Mouse (Mus musculus): Measurements from ENCODE around the gene Crat. TPM values are rescaled to one million over a fixed set of nuclear protein-coding genes. Genes with fewer than 3 reads are reported as not detected.

Gene Crat
- total and polyA plus RNA-seq, 2 experiments from 2014 or later: 27.6 to 51.5 TPM

GRCm38 (mm10) chr2:30446891-30447826 lies 31.5 kb upstream of the Crat start:
- peak overlapping the region; percentile 2; the same call in 1 of the 2 replicates for H3K27ac ChIP-seq
- DNase-seq (ENCODE audit: low spot score): no peak
- WGBS: 77% methylated on average over 10 of the region's 10 CpGs
- no peak for ATAC-seq
- peaks cover 7% of the 10 kb centered on the region for H3K4me1 ChIP-seq (ENCODE audit: insufficient read depth, low read length)
- H3K36me3 ChIP-seq (ENCODE audit: insufficient read depth, low read length): no peaks in the 10 kb centered on the region; the same call in 1 of the 2 replicates
- no peak overlapping the region for H3K9ac ChIP-seq (replicated peaks; ENCODE audit: low read length)
- no peak overlapping the region for H3K4me3 ChIP-seq (ENCODE audit: low read length)
- no peaks in the 10 kb centered on the region for H3K9me3 ChIP-seq (ENCODE audit: low read length)
- no peak for TF ChIP-seq CTCF (IDR thresholded peaks at IDR 0.05; ENCODE audit: low read depth)
- no peaks in the 10 kb centered on the region for H3K27me3 ChIP-seq (ENCODE audit: insufficient read depth, low read length)
- no peak overlapping the region for H3K4me2 ChIP-seq (ENCODE audit: low read depth, low read length)

GRCm38 (mm10) chr2:30445312-30445711 lies 29.7 kb upstream of the Crat start:
- H3K4me1 ChIP-seq (ENCODE audit: insufficient read depth, low read length): peaks cover 21% of the 10 kb centered on the region
- no peaks in the 10 kb centered on the region; the same call in 1 of the 2 replicates for H3K36me3 ChIP-seq (ENCODE audit: insufficient read depth, low read length)
- H3K27ac ChIP-seq: no peak overlapping the region
- H3K27me3 ChIP-seq (ENCODE audit: insufficient read depth, low read length): no peaks in the 10 kb centered on the region
- TF ChIP-seq CTCF (IDR thresholded peaks at IDR 0.05; ENCODE audit: low read depth): no peak
- DNase-seq (ENCODE audit: low spot score) (no peak), ATAC-seq (no peak)
- H3K9ac ChIP-seq (replicated peaks; ENCODE audit: low read length): no peak overlapping the region
- H3K9me3 ChIP-seq (ENCODE audit: low read length): no peaks in the 10 kb centered on the region
- no peak overlapping the region for H3K4me2 ChIP-seq (ENCODE audit: low read depth, low read length)
- WGBS: 28% methylated on average over 2 of the region's 2 CpGs
- H3K4me3 ChIP-seq (ENCODE audit: low read length): no peak overlapping the region

- Histone ChIP-seq H3K4me2 (ENCODE audit: low read depth, low read length) (no peak overlapping the region), H3K27me3 (ENCODE audit: insufficient read depth, low read length) (no peaks in the 10 kb centered on the region), H3K9me3 (ENCODE audit: low read length) (no peaks in the 10 kb centered on the region), H3K27ac (no peak overlapping the region), H3K4me3 (ENCODE audit: low read length) (no peak overlapping the region), H3K4me1 (ENCODE audit: insufficient read depth, low read length) (peaks cover 21% of the 10 kb centered on the region), H3K9ac (replicated peaks; ENCODE audit: low read length) (no peak overlapping the region), H3K36me3 (ENCODE audit: insufficient read depth, low read length) (peaks cover 5% of the 10 kb centered on the region)
- no peak for TF ChIP-seq CTCF (IDR thresholded peaks at IDR 0.05; ENCODE audit: low read depth)
- ATAC-seq: no peak
- DNase-seq (ENCODE audit: low spot score): no peak
Measured at GRCm38 (mm10) chr2:30444450-30444849, 28.8 kb upstream of the Crat start.

GRCm38 (mm10) chr2:30444006-30444405 lies 28.4 kb upstream of the Crat start:
- Histone ChIP-seq H3K9me3 (ENCODE audit: low read length) (no peaks in the 10 kb centered on the region), H3K36me3 (ENCODE audit: insufficient read depth, low read length) (peaks cover 9% of the 10 kb centered on the region), H3K4me2 (ENCODE audit: low read depth, low read length) (no peak overlapping the region), H3K9ac (replicated peaks; ENCODE audit: low read length) (no peak overlapping the region), H3K4me1 (ENCODE audit: insufficient read depth, low read length) (peaks cover 21% of the 10 kb centered on the region), H3K27ac (no peak overlapping the region), H3K4me3 (ENCODE audit: low read length) (no peak overlapping the region), H3K27me3 (ENCODE audit: insufficient read depth, low read length) (no peaks in the 10 kb centered on the region)
- TF ChIP-seq CTCF (IDR thresholded peaks at IDR 0.05; ENCODE audit: low read depth): no peak
- no peak for ATAC-seq
- no peak for DNase-seq (ENCODE audit: low spot score)
- WGBS: 70% methylated on average over 5 of the region's 5 CpGs

- H3K36me3 ChIP-seq (ENCODE audit: insufficient read depth, low read length): peaks cover 15% of the 10 kb centered on the region
- peak overlapping the region; percentile 49; the same call in 1 of the 2 replicates for H3K9ac ChIP-seq (replicated peaks; ENCODE audit: low read length)
- no peak overlapping the region for H3K4me2 ChIP-seq (ENCODE audit: low read depth, low read length)
- no peaks in the 10 kb centered on the region for H3K27me3 ChIP-seq (ENCODE audit: insufficient read depth, low read length)
- peak overlapping the region; percentile 96; the same call in 1 of the 2 replicates for H3K27ac ChIP-seq
- H3K4me1 ChIP-seq (ENCODE audit: insufficient read depth, low read length): peaks cover 21% of the 10 kb centered on the region
- ATAC-seq (no peak), DNase-seq (ENCODE audit: low spot score) (no peak)
- H3K4me3 ChIP-seq (ENCODE audit: low read length): no peak overlapping the region
- peak; percentile 5; the same call in 1 of the 2 replicates for TF ChIP-seq CTCF (IDR thresholded peaks at IDR 0.05; ENCODE audit: low read depth)
- no peaks in the 10 kb centered on the region for H3K9me3 ChIP-seq (ENCODE audit: low read length)
- WGBS: 70% methylated on average over 4 of the region's 4 CpGs
Measured at GRCm38 (mm10) chr2:30443281-30443680, 27.7 kb upstream of the Crat start.

GRCm38 (mm10) chr2:30442498-30442890 lies 26.9 kb upstream of the Crat start:
- 47% methylated on average over 5 of the region's 5 CpGs for WGBS
- ATAC-seq: no peak
- no peak for TF ChIP-seq CTCF (IDR thresholded peaks at IDR 0.05; ENCODE audit: low read depth)

More at GRCm38 (mm10) chr2:30442498-30442890, 26.9 kb upstream of the Crat start:
- peaks cover 23% of the 10 kb centered on the region for H3K36me3 ChIP-seq (ENCODE audit: insufficient read depth, low read length)
- H3K4me1 ChIP-seq (ENCODE audit: insufficient read depth, low read length): peaks cover 21% of the 10 kb centered on the region
- H3K4me3 ChIP-seq (ENCODE audit: low read length): no peak overlapping the region
- DNase-seq (ENCODE audit: low spot score): no peak
- H3K27me3 ChIP-seq (ENCODE audit: insufficient read depth, low read length): no peaks in the 10 kb centered on the region
- H3K9me3 ChIP-seq (ENCODE audit: low read length): no peaks in the 10 kb centered on the region
- H3K27ac ChIP-seq: peak overlapping the region; percentile 96
- H3K9ac ChIP-seq (replicated peaks; ENCODE audit: low read length): peak overlapping the region; percentile 49
- H3K4me2 ChIP-seq (ENCODE audit: low read depth, low read length): peak overlapping the region; percentile 33
